Mouse (Mus musculus): Measurements from ENCODE around the gene H60c. TPM values are rescaled to one million over a fixed set of nuclear protein-coding genes. Genes with fewer than 3 reads are reported as not detected.
"Not testable (repeated sequence)": the region's sequence is repeated elsewhere in the genome, so short reads cannot be mapped to it uniquely, and the experiment has no call there.

The H60c gene
- polyA plus RNA-seq, 1 experiment: not detected

DNA sequence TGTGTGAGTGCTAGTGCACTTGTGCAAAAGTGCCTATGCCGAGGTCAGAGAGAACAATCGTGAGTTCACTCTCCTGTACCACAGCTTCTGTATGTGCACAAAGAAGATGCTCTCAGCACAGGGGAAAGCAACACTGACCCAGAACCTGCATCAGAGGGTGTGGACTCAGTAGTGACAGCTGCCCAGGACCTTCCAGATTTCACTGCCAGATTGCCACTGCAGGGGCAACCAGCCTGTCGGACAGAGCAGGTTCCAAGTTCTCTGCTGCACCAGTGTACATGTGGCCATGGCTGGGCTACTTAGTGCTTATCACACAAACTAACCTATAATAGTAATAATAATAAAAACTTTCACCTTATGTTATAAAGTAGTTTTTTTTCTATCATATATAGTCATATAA lies 10.2 kb downstream of the H60c start:
- no peak overlapping the region for H3K27ac ChIP-seq (ENCODE audit: insufficient read depth, low read length)
- no peaks in the 10 kb centered on the region for H3K4me1 ChIP-seq (ENCODE audit: control insufficient read depth, insufficient read depth, low read length)
- no peak overlapping the region for H3K4me3 ChIP-seq (ENCODE audit: insufficient read depth, low read length)
- no peak for TF ChIP-seq CTCF (IDR thresholded peaks at IDR 0.05; ENCODE audit: borderline replicate concordance, insufficient read depth, low read length)
- no peak for TF ChIP-seq POLR2A (IDR thresholded peaks at IDR 0.05; ENCODE audit: low read depth, low read length)

DNA sequence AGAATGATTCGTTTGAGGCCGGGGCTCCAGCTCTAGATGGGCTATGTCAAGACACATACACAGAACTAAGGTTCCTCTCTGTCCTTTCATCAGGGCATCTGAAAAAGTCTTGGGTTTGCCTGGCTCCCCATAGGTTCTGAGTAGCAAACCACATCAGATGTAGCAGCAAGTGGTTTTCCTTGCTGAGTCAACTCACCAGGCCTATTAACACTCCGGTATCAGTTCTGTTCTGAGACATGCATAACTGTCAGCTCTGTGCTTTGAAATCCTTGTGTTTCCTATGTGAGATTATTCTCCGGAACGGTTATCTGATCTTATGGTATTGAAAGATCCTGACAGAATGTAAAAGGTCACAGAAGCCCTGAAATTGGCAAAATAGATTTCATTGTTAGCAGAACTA lies 29.1 kb downstream of the H60c start:
- not testable (repeated sequence) for H3K4me1 ChIP-seq (ENCODE audit: control insufficient read depth, insufficient read depth, low read length); H3K4me3 ChIP-seq (ENCODE audit: insufficient read depth, low read length); H3K27ac ChIP-seq (ENCODE audit: insufficient read depth, low read length)

DNA sequence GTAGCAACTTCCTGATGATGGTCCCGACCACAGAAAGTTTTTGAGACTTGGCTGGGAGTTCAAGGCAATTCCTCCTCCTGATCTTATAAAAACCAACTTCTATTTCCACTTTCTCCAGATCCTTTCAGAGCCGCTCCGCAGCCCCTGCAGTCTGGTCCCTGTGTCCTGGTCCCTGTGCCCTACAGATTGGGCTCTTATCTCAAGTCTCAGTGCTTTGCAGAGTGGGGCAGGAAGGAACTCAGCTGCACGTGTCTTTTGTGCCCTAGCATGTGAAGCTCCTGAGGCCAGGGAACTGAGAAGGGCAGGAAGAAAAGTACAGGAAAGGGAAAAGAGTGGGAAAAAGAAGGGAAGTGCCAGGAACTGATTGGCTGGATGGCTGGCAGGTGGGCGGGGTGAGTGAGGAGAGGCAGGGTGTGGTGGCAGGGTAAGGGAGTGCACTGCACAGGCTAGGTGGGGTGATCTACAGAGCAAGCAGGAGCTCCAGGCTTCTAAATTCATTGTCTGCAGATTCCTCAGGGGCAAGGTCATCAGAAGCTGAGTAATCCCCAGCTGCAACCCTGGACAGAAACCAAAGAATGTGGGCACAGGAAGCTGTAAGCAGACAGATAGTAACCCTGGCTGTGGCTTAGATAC lies 30.8 kb downstream of the H60c start:
- Histone ChIP-seq H3K4me1 (ENCODE audit: control insufficient read depth, insufficient read depth, low read length) (no peaks in the 10 kb centered on the region), H3K4me3 (ENCODE audit: insufficient read depth, low read length) (no peak overlapping the region)
- TF ChIP-seq POLR2A (IDR thresholded peaks at IDR 0.05; ENCODE audit: low read depth, low read length) (no peak), CTCF (IDR thresholded peaks at IDR 0.05; ENCODE audit: borderline replicate concordance, insufficient read depth, low read length) (no peak)

DNA sequence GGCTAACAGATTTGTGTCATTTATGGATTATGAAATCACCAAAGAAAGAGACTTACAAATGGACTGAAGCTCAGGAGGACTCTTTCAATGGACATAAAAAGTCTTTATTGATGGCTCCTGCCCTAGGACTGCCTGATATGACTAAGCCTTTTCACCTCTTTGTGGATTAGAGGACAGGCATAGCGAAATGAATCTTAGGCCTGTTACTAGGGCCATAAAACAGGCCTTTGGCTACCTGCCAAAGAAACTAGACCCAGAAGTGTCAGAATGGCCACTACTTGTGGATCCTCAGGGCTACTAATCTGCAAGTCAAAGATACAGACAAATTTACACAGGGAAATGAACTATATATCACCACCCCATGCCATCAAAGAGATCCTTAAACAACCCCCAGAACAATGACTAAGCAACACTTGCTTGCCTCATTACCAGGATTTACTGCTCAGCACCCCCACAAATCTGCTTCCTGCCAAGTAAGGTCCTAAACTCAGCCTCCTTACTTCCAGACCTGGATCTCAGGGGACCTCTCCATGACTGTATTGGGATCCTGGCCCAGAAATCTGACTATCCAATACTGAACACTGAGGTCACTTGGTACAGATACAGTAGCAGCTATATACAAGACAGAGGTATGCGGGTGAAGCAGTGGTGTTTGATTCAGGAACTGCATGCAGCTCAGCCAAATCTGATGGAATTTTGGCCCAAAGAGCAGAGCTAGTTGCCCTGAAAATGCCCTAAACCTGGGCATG lies 39.0 kb downstream of the H60c start:
- no peak overlapping the region for H3K4me3 ChIP-seq (ENCODE audit: insufficient read depth, low read length)
- no peaks in the 10 kb centered on the region for H3K4me1 ChIP-seq (ENCODE audit: control insufficient read depth, insufficient read depth, low read length)
- TF ChIP-seq POLR2A (IDR thresholded peaks at IDR 0.05; ENCODE audit: low read depth, low read length) (no peak), CTCF (IDR thresholded peaks at IDR 0.05; ENCODE audit: borderline replicate concordance, insufficient read depth, low read length) (no peak)
- H3K27ac ChIP-seq (ENCODE audit: insufficient read depth, low read length): no peak overlapping the region

More for the DNA sequence above, 30.8 kb downstream of the H60c start:
- no peak overlapping the region for H3K27ac ChIP-seq (ENCODE audit: insufficient read depth, low read length)

Other genes starting within 250 kb of the H60c start
- gene Ppp1r14c, start 98.3 kb upstream of the H60c start, polyA plus RNA-seq (2011; ENCODE audit: insufficient read length, low read depth, missing spikeins): 0.70 and 1.7 TPM in 2 replicates

Measured in embryonic fibroblast, embryonic 13.5 days (primary cell).